Mouse (Mus musculus): ENCODE results near the gene Nup188. TPM values are rescaled to one million over a fixed set of nuclear protein-coding genes. Genes with fewer than 3 reads are reported as not detected.

Gene Nup188
- total RNA-seq, 2 experiments from 2014 or later, result 10.5 to 13.1 TPM

DNA sequence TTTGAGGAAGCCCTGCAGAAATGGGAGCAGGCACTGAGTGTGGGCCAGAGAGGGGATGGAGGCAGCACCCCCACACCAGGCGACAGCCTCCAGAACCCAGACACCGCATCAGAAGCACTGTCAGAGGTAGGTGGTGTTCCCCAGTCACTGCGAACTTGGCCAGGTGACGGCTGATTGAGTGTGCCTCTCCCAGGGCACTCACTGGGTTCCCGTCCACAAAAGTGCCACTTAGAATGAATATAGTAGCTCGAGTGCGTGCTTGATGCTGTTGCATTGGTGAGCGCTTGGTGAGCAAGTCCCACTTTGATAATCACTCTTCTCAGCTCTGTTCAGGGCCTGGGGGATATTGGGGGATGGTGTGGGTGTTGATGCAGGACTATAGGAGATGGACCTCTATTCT lies 85.3 kb downstream of the Nup188 start:
- intact Hi-C loops (cut with DNase I; ENCODE audit: low total_unique reads), result no loop called here
- no peak for DNase-seq

DNA sequence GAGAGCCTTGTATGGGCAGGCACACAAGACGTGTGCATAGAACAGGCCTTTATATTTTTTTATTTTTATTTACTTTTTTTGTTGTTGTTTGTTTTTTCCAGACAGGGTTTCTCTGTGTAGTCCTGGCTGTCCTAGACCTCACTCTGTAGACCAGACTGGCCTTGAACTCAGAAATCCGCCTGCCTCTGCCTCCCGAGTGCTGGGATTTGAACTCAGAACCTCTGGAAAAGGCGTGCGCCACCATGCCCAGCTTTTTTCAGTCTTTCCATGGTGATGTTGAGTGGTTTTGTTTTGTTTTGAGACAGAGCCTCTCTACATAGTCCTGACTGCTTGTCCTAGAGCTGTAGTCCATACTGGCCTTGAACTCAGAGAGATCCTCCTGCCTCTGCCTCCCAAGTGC lies 86.5 kb downstream of the Nup188 start:
- intact Hi-C loops (cut with DNase I; ENCODE audit: low total_unique reads), result no loop called here
- DNase-seq, result no peak

DNA sequence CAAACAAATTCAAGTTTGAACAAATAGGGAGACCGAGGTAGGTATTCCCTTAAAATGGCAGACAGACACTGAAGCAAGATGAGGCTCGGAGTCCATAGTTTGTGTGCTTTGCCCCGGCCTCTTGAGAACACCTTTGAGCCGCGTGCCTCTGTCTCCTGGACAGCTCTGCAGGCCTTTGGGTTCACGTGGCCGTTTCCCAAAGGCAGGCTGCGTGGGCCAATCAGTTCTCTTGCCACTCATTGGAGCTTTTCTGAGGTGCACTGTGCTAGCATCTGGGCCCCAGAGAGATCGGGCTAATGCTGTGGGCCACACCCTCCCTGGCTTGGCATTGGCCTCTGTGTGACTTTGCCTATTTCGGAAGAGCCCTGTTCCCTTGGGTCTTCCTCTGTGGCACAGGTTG lies 89.7 kb downstream of the Nup188 start:
- intact Hi-C loops (cut with DNase I; ENCODE audit: low total_unique reads), result no loop called here
- no peak for DNase-seq

- intact Hi-C loops (cut with DNase I; ENCODE audit: low total_unique reads), result no loop called here
- DNase-seq, result no peak
Observed at GRCm38 (mm10) chr2:30377721-30378120, 91.5 kb downstream of the Nup188 start.

- intact Hi-C loops (cut with DNase I; ENCODE audit: low total_unique reads), result no loop called here
- no peak for DNase-seq
Observed at GRCm38 (mm10) chr2:30379307-30379706, 93.1 kb downstream of the Nup188 start.

DNA sequence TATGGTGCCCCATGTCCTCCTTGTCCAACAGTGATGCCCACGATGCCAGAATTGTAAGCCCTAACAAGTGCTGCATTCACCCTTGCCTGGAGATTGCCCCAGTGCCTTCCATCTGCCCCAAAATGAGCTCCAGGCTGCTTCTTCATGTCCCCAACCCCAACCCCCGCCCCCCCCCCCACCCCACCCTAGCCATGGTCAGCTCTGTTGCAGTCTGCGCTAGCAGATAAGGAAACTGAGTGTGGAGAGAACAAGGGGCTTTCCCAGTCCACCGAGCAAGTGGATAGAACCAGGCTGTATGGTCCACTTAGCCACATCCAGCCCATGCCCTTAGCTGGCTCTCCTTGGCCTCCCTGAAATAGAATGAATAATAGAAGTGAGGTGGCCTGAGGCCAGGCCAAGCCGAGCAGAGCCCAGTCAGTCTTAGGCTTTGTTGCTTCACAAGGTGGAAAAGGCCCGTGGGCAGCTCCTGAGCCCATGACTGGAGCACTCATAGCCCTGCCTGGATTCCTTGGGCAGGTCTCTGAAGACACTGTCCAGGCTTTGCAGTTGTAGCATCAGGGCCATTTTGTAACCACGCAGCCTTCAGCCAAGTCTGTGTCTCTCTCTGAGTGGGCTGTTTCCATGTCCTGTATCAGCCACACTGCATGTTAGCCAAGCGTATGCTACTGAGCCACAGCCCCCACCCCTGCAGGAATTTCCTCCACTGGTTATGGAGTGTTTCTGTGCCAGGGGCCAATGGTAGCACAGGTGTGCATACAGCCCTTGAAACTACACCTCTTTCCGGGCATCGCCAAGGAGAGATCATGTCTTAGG lies 94.6 kb downstream of the Nup188 start:
- intact Hi-C loops (cut with DNase I; ENCODE audit: low total_unique reads), result no loop called here
- DNase-seq, result no peak

DNA sequence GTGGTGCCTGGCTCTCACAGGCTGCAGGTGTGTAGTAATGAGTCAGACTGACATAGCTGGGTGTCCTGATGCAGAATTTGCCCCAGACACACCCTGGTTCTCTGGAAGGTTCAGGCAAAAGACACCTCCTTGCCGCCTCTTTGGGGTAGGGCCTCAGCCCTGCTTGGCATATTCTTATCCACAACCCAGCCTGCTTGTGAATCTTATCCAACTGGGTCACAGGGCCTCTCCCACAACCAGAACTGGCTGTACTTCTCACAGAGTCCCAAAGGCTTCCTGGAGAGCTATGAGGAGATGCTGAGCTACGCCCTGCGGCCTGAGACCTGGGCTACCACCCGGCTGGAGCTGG lies 95.2 kb downstream of the Nup188 start:
- intact Hi-C loops (cut with DNase I; ENCODE audit: low total_unique reads), result no loop called here
- DNase-seq, result no peak

GRCm38 (mm10) chr2:30384814-30385213 lies 98.6 kb downstream of the Nup188 start:
- no peak for DNase-seq
- intact Hi-C loops (cut with DNase I; ENCODE audit: low total_unique reads), result no loop called here

GRCm38 (mm10) chr2:30385591-30385990 lies 99.4 kb downstream of the Nup188 start:
- intact Hi-C loops (cut with DNase I; ENCODE audit: low total_unique reads), result no loop called here
- no peak for DNase-seq

GRCm38 (mm10) chr2:30386913-30387312 lies 100.7 kb downstream of the Nup188 start:
- DNase-seq, result no peak
- intact Hi-C loops (cut with DNase I; ENCODE audit: low total_unique reads), result no loop called here

DNA sequence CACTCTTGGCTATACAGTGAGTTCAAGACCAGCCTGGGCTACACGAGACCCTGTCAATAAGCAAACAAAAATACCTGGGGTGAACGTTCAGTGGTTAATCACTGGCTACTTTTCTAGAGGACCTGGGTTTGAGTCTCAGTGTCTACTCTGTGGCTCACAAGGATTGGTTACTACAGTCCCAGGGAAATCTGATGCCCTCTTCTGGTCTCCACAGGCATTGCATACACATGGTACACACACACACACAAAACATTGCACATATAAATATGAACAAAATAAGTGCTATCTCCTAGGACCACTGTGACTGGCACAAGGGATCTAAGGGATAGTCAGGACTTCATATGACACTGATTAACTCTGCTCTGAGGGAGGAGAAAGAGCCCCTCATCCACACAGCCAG lies 102.8 kb downstream of the Nup188 start:
- intact Hi-C loops (cut with DNase I; ENCODE audit: low total_unique reads), result no loop called here
- no peak for DNase-seq

- DNase-seq, result peak; percentile 98
- intact Hi-C loops (cut with DNase I; ENCODE audit: low total_unique reads), result no loop called here
Observed at GRCm38 (mm10) chr2:30392114-30392576, 105.9 kb downstream of the Nup188 start, which contains the start of gene Dolpp1. Dolpp1 (plus strand) TSS chr2:30392254.

DNA sequence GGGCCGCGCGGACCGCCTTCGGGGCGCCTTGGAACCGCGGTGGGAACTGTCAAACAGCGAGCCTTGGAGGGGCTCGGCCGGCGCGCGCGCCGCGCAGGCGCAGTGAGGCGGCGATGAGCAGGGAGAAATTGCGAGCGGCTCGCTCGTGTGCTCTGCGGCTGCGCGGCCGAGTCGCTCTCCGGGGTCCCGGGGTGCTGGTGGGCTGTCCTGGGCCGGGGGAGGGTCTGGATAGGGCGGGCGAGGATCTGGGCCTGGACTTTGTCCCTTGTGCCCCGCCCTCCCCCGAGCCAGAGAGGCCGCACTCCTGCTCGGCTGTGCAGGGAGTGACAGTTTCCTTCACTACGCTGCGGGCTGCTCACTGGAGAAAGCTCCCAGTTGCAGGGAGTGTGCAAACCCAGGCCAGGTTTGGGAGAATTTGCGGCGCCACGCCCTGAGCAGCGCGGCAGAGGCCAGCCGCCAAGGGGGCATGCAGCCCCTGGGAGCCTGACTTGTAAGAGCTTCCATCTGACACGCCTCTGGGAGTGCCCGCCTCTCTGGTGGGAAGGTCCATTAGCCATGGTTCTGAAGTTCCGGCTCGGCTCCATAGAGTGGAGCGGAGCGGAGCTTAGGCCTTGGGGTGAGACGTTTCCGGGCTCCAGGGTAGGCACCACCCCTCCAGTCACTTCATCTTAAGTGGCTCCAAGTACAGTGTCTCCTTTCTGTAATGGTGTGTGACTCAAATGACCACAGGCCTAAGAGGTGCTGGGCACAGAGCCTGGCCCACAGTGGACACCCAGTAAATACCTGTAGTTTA lies 106.6 kb downstream of the Nup188 start:
- DNase-seq, result peak; percentile 79
- intact Hi-C loops (cut with DNase I; ENCODE audit: low total_unique reads), result no loop called here

GRCm38 (mm10) chr2:30393370-30393656 lies 107.1 kb downstream of the Nup188 start:
- no peak for DNase-seq
- intact Hi-C loops (cut with DNase I; ENCODE audit: low total_unique reads), result no loop called here

Small RNAs within 50 kb of the gene (microRNA-seq; reads per million reads assigned to microRNA genes)
- gene Gm47292, result 0 reads per million in 2 experiments

Other genes starting within 250 kb of the Nup188 start
- gene Wdr34, start 237.5 kb upstream of the Nup188 start, total RNA-seq (2021), result 1 to 10 TPM; 3.2 to 3.3 TPM
- gene Set, start 229.0 kb upstream of the Nup188 start, total RNA-seq (2021), result 10 to 100 TPM; 75.4 to 90.4 TPM
- gene Pkn3, start 208.7 kb upstream of the Nup188 start, total RNA-seq (2021), result 1 to 10 TPM; 5.9 to 6.4 TPM
- 1 to 10 TPM; 3.5 to 4.0 TPM for gene Zdhhc12, start 192.7 kb upstream of the Nup188 start, total RNA-seq (2021)
- 10 to 100 TPM; 17.7 to 20.6 TPM for gene Zer1, start 161.8 kb upstream of the Nup188 start, total RNA-seq (2021)
- 10 to 100 TPM; 12.0 to 13.7 TPM for gene Tbc1d13, start 152.7 kb upstream of the Nup188 start, total RNA-seq (2021)
- 10 to 100 TPM; 44.4 to 49.4 TPM for gene Endog, start 114.9 kb upstream of the Nup188 start, total RNA-seq (2021)
- 1 to 10 TPM; 5.9 to 6.1 TPM for gene Spout1, start 107.9 kb upstream of the Nup188 start, total RNA-seq (2021)
- gene Kyat1, start 80.5 kb upstream of the Nup188 start, total RNA-seq (2021), result 10 to 100 TPM; 20.4 to 23.4 TPM
- gene Lrrc8a, start 48.7 kb upstream of the Nup188 start, total RNA-seq (2021), result 10 to 100 TPM; 19.3 to 30.1 TPM
- gene Gm28035, start 45.8 kb upstream of the Nup188 start, total RNA-seq (2021), result 1 to 10 TPM in 1 of 2 experiments, under 1 TPM in 1; 0.59 to 1.7 TPM
- 10 to 100 TPM; 11.0 to 14.3 TPM for gene Phyhd1, start 20.2 kb upstream of the Nup188 start, total RNA-seq (2021)
- gene Gm28038, start 5.4 kb upstream of the Nup188 start, total RNA-seq (2021), result under 1 TPM in 1 of 2 experiments, not detected in 1; 0.90 TPM
- gene Dolk, start 63 bp upstream of the Nup188 start, total RNA-seq (2021), result 10 to 100 TPM; 18.8 to 18.9 TPM
- 10 to 100 TPM; 23.2 to 28.1 TPM for gene Sh3glb2, start 72.9 kb downstream of the Nup188 start, total RNA-seq (2021)
- 10 to 100 TPM; 16.3 to 16.8 TPM for gene Miga2, start 77.8 kb downstream of the Nup188 start, total RNA-seq (2021)
- gene Dolpp1, start 105.9 kb downstream of the Nup188 start, total RNA-seq (2021), result 1 to 10 TPM; 7.0 to 7.3 TPM
- gene Crat, start 129.4 kb downstream of the Nup188 start, total RNA-seq (2021), result 100 to 1,000 TPM; 251 to 325 TPM
- 10 to 100 TPM; 71.1 to 80.7 TPM for gene Ptpa, start 129.6 kb downstream of the Nup188 start, total RNA-seq (2021)
- gene Ier5l, start 187.8 kb downstream of the Nup188 start, total RNA-seq (2021), result 1 to 10 TPM; 3.5 to 4.2 TPM

Data from gastrocnemius, postnatal 14 days (tissue).